Mouse (Mus musculus): ENCODE data around the gene Hspg2. TPM values are rescaled to one million over a fixed set of nuclear protein-coding genes. Genes with fewer than 3 reads are reported as not detected.
"Not testable (repeated sequence)": the region's sequence is repeated elsewhere in the genome, so short reads cannot be mapped to it uniquely, and the experiment has no call there.

Gene Hspg2
- polyA plus RNA-seq, 1 experiment from 2014 or later, result 50.0 TPM

DNA sequence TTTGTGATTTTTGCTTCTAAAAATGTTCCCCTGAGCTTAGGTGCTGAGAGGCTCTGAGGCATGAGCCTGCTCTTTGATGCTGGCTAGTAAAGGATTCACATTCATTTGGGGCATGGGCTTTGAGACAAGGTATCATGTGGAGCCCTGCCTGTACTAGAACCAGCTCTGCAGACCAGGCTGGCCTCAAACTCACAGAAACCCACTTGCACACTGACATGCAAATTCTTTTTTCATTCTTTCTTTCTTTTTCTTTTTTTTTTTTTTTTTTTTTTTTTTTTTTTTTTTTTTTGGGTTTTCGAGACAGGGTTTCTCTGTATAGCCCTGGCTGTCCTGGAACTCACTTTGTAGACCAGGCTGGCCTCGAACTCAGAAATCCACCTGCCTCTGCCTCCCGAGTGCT, 120.5 kb downstream of the Hspg2 start:
- H3K4me3 ChIP-seq; H3K36me3 ChIP-seq; H3K27ac ChIP-seq (replicated peaks); H3K27me3 ChIP-seq (replicated peaks); H3K9ac ChIP-seq; ATAC-seq (ENCODE audit: extremely low read depth, insufficient number of reproducible peaks, low FRiP score, low TSS enrichment); H3K9me3 ChIP-seq; H3K4me2 ChIP-seq; H3K4me1 ChIP-seq: not testable (repeated sequence)
- 72% methylated on average over 2 of the region's 3 CpGs for WGBS

DNA sequence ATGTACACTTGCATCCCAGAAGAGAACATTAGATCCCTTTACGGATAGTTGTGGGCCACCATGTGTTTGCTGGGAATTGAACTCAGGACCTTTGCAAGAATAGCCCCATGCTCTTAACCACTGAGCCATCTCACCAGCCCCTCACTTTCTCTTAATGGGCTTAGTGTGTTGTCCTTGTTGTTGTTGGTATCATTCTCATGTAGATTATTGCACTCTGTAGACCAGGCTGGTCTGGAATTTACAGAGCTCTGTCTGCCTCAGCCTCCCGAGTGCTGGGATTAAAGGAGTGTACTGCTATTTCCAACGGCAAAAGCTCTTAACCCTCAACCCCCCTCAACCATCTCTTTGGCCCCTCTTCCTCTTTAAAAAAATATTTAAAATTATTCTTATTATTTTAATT, 121.0 kb downstream of the Hspg2 start:
- Histone ChIP-seq H3K4me1 (no peaks in the 10 kb centered on the region), H3K27ac (replicated peaks) (no peak overlapping the region), H3K4me2 (no peak overlapping the region), H3K27me3 (replicated peaks) (peaks cover 4% of the 10 kb centered on the region; the same call in 1 of the 2 replicates), H3K4me3 (no peak overlapping the region), H3K9ac (no peak overlapping the region), H3K9me3 (no peaks in the 10 kb centered on the region), H3K36me3 (no peaks in the 10 kb centered on the region)
- WGBS, result 78% methylated on average over 3 of the region's 3 CpGs
- ATAC-seq (ENCODE audit: extremely low read depth, insufficient number of reproducible peaks, low FRiP score, low TSS enrichment), result no peak

DNA sequence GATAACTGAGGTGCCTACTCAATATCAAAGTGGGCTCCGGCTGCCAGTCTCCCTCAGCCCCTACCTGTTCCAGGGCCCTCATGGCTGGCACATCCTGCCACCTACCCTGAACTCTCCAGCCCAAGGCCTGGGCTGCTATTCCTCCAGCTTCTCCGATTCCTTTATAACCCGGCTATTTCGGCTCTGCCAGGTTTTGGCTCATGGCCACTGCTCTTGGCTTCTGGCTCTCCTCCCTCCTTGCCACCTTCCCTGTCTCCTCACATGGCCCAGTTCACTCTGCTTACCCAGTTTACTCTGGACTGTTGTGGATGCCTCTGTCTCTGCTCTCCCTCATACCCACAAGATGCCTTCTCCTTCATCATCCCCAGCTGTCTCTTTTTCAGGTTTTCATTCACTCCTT, 122.4 kb downstream of the Hspg2 start:
- Histone ChIP-seq H3K27ac (replicated peaks) (no peak overlapping the region), H3K27me3 (replicated peaks) (peaks cover 4% of the 10 kb centered on the region; the same call in 1 of the 2 replicates), H3K4me3 (no peak overlapping the region), H3K36me3 (no peaks in the 10 kb centered on the region), H3K9me3 (no peaks in the 10 kb centered on the region), H3K4me1 (peaks cover 12% of the 10 kb centered on the region), H3K4me2 (no peak overlapping the region), H3K9ac (no peak overlapping the region)
- no peak for ATAC-seq (ENCODE audit: extremely low read depth, insufficient number of reproducible peaks, low FRiP score, low TSS enrichment)
- 73% methylated on average over 4 of the region's 4 CpGs for WGBS

DNA sequence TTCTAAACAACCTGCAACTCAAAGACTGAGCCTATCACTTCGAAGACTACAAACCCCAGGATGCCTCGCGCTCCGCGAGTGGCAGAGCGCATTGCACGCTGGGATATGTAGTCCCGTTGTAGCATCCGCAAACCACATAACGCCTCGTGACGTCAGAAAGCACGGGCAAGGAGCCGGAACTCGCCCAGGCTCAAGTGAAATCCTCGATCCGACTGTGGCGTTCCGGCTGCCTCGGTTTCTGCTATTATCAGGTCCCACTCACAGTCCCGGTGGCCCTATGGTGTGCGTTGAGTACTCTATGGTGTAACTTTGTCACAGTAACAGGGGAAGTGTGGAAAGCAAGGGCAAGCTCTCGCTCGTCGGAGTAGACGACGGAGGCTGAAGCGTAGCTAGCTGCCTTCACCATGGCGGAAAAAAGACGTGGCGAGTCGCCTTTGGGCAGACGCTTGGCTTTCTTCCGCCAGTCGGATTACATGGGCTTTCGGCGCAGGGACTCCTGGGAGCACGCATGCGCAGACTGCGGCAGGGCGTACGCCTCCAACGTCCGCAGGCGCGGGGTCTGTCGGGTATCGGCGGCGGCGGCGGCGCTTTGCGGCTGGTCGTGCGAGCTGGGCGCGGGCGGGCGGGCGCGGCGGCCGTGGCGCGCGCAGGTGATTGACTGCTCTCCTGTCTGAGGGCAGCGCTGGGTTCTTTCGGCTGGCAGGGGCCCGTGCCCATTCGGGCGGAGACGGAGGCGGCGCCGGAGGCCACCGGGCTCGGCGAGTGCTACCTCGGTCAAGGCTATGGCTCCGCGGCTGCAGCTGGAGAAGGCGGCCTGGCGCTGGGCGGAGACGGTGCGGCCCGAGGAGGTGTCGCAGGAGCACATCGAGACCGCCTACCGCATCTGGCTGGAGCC, 125.3 kb downstream of the Hspg2 start, which contains the start of gene Usp48:
Usp48 (plus strand) TSS at position 155 of the 895 bp plus-strand sequence.
- H3K4me1 ChIP-seq, result peaks cover 34% of the 10 kb centered on the region
- no peaks in the 10 kb centered on the region for H3K9me3 ChIP-seq
- H3K36me3 ChIP-seq, result no peaks in the 10 kb centered on the region
- peak within 1 kb of the TSS; percentile 95 for H3K9ac ChIP-seq
- H3K4me2 ChIP-seq, result peak within 1 kb of the TSS; percentile 89
- WGBS, result under 1% methylated on average over 92 of the region's 92 CpGs
- H3K4me3 ChIP-seq, result peak within 1 kb of the TSS; percentile 86
- peak; percentile 86 for ATAC-seq (ENCODE audit: extremely low read depth, insufficient number of reproducible peaks, low FRiP score, low TSS enrichment)
- peak within 1 kb of the TSS; percentile 99 for H3K27ac ChIP-seq (replicated peaks)
- no peaks in the 10 kb centered on the region; the same call in 1 of the 2 replicates for H3K27me3 ChIP-seq (replicated peaks)

DNA sequence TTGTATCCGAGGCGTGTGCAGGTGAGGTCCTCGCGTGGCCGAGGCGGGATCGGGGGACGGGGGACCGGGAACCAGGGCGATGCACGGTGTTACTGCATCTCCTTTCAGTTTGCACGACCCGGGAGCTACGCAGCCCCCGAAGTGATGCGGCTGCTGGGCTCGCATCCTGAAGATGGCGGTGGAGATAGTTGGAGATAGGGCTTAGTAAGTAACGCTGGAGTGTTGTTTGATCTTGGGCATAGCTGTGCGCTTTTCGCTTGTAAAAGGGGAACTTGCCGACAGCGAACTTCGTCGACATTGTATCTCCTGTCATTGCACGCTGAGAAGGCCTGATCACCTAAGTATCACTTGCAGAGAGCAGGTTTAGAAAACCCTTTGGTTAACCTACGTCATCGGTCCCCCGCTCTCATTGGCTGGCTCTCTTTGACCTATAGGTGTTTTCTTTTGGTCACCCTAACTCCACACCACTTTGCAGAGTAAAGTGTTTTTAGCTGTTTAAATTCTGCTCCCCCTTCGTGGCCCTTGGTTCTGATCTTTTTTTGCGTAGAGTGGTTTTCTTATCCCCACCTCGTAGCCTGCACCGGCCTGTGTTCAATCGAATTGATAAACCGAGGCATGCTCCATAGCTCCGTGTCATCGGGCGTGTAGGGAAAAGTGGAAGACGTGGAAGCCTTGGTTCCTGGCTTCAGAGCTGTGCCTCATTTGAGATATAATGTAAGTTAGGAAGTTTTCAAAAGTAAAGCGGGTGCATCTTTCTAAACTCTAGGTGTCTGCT, 126.1 kb downstream of the Hspg2 start:
- H3K27me3 ChIP-seq (replicated peaks), result no peaks in the 10 kb centered on the region; the same call in 1 of the 2 replicates
- H3K9ac ChIP-seq, result peak overlapping the region; percentile 95
- 3% methylated on average over 40 of the region's 40 CpGs for WGBS
- H3K4me1 ChIP-seq, result peaks cover 42% of the 10 kb centered on the region
- H3K4me2 ChIP-seq, result peak overlapping the region; percentile 89
- ATAC-seq (ENCODE audit: extremely low read depth, insufficient number of reproducible peaks, low FRiP score, low TSS enrichment), result peak; percentile 6; the same call in 1 of the 2 replicates
- peak overlapping the region; percentile 86 for H3K4me3 ChIP-seq
- H3K27ac ChIP-seq (replicated peaks), result peak overlapping the region; percentile 99
- H3K9me3 ChIP-seq, result no peaks in the 10 kb centered on the region
- H3K36me3 ChIP-seq, result no peaks in the 10 kb centered on the region

DNA sequence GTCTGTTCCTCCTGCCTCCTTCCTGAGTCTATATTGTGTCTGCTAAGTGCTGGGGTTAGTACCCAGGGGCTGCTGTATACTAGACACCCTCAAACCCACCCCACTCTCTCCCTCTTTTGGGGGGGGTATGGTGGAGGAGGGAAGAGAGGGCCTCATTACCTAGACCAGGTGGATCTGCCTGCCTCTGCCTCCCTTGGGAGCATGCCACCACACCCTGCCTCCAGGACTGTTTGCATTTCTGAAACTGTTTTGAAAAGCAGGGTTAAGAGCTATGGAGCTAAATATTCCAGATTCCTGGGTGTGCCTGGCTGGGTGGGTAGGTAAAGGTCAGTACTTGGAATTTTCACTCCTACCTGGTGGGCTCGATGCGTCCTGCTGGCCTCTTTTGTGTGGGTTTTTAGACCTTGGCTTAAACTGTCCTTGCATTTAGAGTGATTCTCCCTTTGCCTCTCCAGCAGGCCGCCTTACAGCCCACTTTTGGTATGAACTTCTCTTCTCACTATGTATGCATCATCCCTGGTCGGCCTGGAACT, 128.6 kb downstream of the Hspg2 start:
- no peak overlapping the region for H3K4me2 ChIP-seq
- no peak overlapping the region for H3K9ac ChIP-seq
- H3K9me3 ChIP-seq, result no peaks in the 10 kb centered on the region
- no peak overlapping the region for H3K4me3 ChIP-seq
- H3K4me1 ChIP-seq, result peaks cover 57% of the 10 kb centered on the region
- WGBS, result 95% methylated on average over 4 of the region's 4 CpGs
- H3K27ac ChIP-seq (replicated peaks), result no peak overlapping the region
- H3K27me3 ChIP-seq (replicated peaks), result no peaks in the 10 kb centered on the region
- H3K36me3 ChIP-seq, result no peaks in the 10 kb centered on the region
- ATAC-seq (ENCODE audit: extremely low read depth, insufficient number of reproducible peaks, low FRiP score, low TSS enrichment), result no peak

DNA sequence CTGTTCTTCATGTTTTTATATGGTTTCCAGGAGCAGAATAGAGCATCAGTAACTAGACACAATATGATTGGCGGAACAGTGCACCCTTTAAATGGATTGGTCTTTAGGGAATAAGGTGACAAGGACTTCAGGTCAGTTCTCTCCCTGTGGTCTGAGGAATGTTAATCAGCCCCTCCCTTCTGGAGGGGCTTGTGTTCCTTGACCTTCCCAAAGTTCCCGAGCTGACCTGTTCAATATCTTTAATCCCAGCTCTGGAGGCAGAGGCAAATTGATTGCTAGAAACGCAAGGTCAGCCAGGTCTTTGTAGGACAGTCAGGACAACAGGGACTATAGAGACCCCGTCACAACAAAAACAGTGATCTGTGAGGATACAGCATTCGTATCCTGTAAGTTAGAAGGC, 130.0 kb downstream of the Hspg2 start:
- H3K9me3 ChIP-seq, result no peaks in the 10 kb centered on the region
- H3K36me3 ChIP-seq, result no peaks in the 10 kb centered on the region
- H3K4me1 ChIP-seq, result peaks cover 70% of the 10 kb centered on the region
- no peak overlapping the region for H3K9ac ChIP-seq
- H3K27me3 ChIP-seq (replicated peaks), result no peaks in the 10 kb centered on the region
- H3K4me2 ChIP-seq, result no peak overlapping the region
- ATAC-seq (ENCODE audit: extremely low read depth, insufficient number of reproducible peaks, low FRiP score, low TSS enrichment), result no peak
- H3K4me3 ChIP-seq, result no peak overlapping the region
- WGBS, result 79% methylated on average over 5 of the region's 5 CpGs
- no peak overlapping the region for H3K27ac ChIP-seq (replicated peaks)

DNA sequence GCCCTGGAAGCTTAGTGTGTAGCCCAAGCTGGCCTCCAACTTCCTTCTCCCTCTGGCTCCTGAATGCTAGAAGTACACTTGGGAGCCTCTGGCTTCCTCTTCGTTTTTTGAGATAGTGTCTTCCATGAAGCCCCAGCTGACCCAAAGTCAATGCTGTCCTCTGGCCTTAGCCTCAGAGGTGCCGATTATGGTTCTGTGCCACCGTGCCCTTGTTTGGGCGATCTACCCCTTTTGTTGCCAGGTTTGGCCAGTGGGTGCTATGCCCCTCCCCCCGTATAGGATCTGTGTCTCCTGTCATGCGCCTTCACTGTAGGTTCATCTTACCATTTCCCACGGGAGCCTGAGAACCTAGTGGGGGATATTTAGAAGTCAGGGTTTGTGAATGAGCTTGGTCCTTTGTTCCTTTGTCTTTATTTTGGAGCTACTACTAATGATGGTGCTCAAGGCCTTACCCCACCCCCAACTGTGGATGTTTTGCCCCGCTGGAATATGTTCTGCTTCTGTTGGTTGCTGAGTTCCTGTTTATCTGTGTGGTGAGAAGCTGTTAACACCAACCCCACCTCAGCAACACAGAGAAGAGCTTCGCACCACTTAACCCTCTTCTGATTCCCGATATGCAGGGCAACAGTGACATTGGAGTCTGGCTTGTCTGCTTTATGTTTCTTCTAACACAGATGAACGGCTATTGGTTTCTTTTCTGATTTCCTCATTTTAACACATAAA, 135.0 kb downstream of the Hspg2 start:
- Histone ChIP-seq H3K4me3 (no peak overlapping the region), H3K27me3 (replicated peaks) (no peaks in the 10 kb centered on the region), H3K36me3 (peaks cover 40% of the 10 kb centered on the region), H3K4me2 (peak overlapping the region; percentile 47), H3K4me1 (peaks cover 54% of the 10 kb centered on the region), H3K9ac (peak overlapping the region; percentile 14; the same call in 1 of the 2 replicates), H3K9me3 (no peaks in the 10 kb centered on the region), H3K27ac (replicated peaks) (0 out of 2 replicates have a peak overlapping the region, but pooled peaks have one; percentile 32)
- WGBS, result 54% methylated on average over 11 of the region's 11 CpGs
- ATAC-seq (ENCODE audit: extremely low read depth, insufficient number of reproducible peaks, low FRiP score, low TSS enrichment), result no peak

DNA sequence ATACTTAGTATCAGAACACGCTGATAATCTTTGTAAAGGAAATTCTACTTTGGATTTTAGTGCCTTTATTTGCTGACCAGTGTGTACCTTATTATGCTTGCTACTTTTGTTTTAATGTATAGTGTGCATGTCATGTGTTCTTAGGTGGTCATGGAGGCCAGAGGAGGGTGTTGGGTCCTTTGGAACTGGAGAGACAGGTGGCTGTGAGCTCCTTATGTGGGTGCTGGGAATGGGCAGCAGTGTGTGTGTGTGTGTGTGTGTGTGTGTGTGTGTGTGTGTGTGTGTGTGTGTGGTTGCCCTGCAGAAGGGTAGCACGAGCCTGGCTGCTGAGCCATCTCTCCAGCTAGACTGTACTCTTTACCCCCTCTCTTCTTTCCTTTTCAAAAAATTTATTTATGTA, 138.5 kb downstream of the Hspg2 start:
- H3K4me3 ChIP-seq, result no peak overlapping the region
- H3K27ac ChIP-seq (replicated peaks), result no peak overlapping the region
- H3K4me2 ChIP-seq, result no peak overlapping the region
- WGBS, result 90% methylated on average over 1 of the region's 2 CpGs
- no peaks in the 10 kb centered on the region for H3K27me3 ChIP-seq (replicated peaks)
- H3K9ac ChIP-seq, result no peak overlapping the region
- peaks cover 34% of the 10 kb centered on the region for H3K4me1 ChIP-seq
- H3K9me3 ChIP-seq, result no peaks in the 10 kb centered on the region
- H3K36me3 ChIP-seq, result peaks cover 74% of the 10 kb centered on the region
- ATAC-seq (ENCODE audit: extremely low read depth, insufficient number of reproducible peaks, low FRiP score, low TSS enrichment), result no peak

DNA sequence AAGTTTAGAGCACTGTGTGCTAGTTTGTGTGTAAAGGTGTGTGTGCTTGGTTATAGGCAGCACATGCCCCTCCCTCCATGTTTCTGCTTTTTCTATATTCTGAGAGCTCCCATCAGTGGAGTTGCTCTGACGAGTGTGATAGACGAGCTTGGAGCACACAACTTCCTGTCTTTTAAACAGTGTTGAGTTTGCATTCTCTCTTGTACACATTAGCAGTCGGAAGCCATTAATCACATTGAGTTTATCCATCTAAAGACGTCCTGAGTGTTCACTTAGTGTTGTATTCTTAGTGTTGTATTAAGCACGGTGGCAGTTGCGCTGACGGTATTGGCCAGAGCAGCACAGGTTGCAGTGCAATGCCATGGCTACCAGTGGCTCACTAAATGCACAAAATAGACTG, 140.7 kb downstream of the Hspg2 start:
- no peaks in the 10 kb centered on the region for H3K27me3 ChIP-seq (replicated peaks)
- WGBS, result 79% methylated on average over 7 of the region's 7 CpGs
- no peak overlapping the region for H3K9ac ChIP-seq
- ATAC-seq (ENCODE audit: extremely low read depth, insufficient number of reproducible peaks, low FRiP score, low TSS enrichment), result no peak
- H3K27ac ChIP-seq (replicated peaks), result no peak overlapping the region
- H3K4me2 ChIP-seq, result no peak overlapping the region
- H3K4me3 ChIP-seq, result no peak overlapping the region
- H3K9me3 ChIP-seq, result no peaks in the 10 kb centered on the region
- H3K36me3 ChIP-seq, result peaks cover 97% of the 10 kb centered on the region
- H3K4me1 ChIP-seq, result peaks cover 13% of the 10 kb centered on the region

DNA sequence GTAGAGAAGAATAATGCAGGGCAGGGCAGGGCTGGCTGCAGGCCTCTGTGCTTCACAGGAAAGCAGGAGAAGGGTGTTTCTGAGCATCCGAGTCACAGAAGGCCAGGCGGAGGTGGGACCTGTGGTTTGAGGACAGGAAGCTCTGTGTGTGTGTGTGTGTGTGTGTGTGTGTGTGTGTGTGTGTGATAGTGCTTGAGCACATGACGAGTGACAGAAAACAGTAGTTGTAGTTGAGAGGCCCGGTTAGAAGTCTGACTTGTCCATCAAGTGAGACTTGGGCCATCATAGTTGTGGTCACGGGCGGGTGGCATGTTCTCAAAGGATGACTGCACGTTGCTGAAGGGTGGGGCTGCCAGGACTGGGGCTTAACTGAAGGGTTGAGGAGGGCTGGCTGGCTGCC, 141.1 kb downstream of the Hspg2 start:
- Histone ChIP-seq H3K36me3 (peaks cover 100% of the 10 kb centered on the region), H3K27ac (replicated peaks) (no peak overlapping the region), H3K4me2 (no peak overlapping the region), H3K4me3 (no peak overlapping the region), H3K9me3 (no peaks in the 10 kb centered on the region), H3K9ac (no peak overlapping the region), H3K27me3 (replicated peaks) (no peaks in the 10 kb centered on the region), H3K4me1 (peaks cover 9% of the 10 kb centered on the region)
- ATAC-seq (ENCODE audit: extremely low read depth, insufficient number of reproducible peaks, low FRiP score, low TSS enrichment), result no peak
- 59% methylated on average over 7 of the region's 7 CpGs for WGBS

Measured in heart, embryonic 13.5 days (tissue).